Mouse (Mus musculus) forebrain, embryonic 11.5 days (tissue): ENCODE results near the gene Vat1l. TPM values are rescaled to one million over a fixed set of nuclear protein-coding genes. Genes with fewer than 3 reads are reported as not detected.

ENCODE experiments used
- ATAC-seq: fragments of 200-750 bp; cut with Nextera tagmentation; replicated peaks from 2 replicates; pipeline ENCODE4 v1.8.0; 2017; ENCODE audit warnings: moderate TSS enrichment; ENCODE audit not compliant: low FRiP score
- DNase-seq: peaks from one replicate; pipeline ENCODE4 v3.0.0-alpha.2; 2017; ENCODE audit warnings: low spot score
- H3K27ac ChIP-seq: fragments of 300-500 bp; sonication (generic); 2 replicates; pipeline ENCODE4 v1.5.1; 2014; ENCODE audit warnings: low read depth, low read length
- H3K27me3 ChIP-seq: fragments of 300-500 bp; sonication (generic); 2 replicates; pipeline ENCODE4 v1.6.1; 2014; ENCODE audit warnings: mild to moderate bottlenecking, low read length, mixed read lengths; ENCODE audit not compliant: control insufficient read depth, insufficient read depth
- H3K36me3 ChIP-seq: fragments of 300-500 bp; sonication (generic); 2 replicates; pipeline ENCODE4 v1.6.1; 2014; ENCODE audit warnings: mild to moderate bottlenecking, low read length, moderate library complexity, mixed read lengths; ENCODE audit not compliant: control insufficient read depth, insufficient read depth
- H3K4me1 ChIP-seq: fragments of 300-500 bp; sonication (generic); replicated peaks from 2 replicates; pipeline ENCODE4 v1.6.1; 2014; ENCODE audit warnings: low read length, mixed read lengths; ENCODE audit not compliant: control insufficient read depth, insufficient read depth
- H3K4me2 ChIP-seq: fragments of 300-500 bp; sonication (generic); 2 replicates; pipeline ENCODE4 v1.6.1; 2014; ENCODE audit warnings: low read depth, mild to moderate bottlenecking, low read length, moderate library complexity, mixed read lengths; ENCODE audit not compliant: severe bottlenecking
- H3K4me3 ChIP-seq: fragments of 300-500 bp; sonication (generic); 2 replicates; pipeline ENCODE4 v1.5.1; 2014; ENCODE audit warnings: low read depth, low read length
- H3K9ac ChIP-seq: fragments of 300-500 bp; sonication (generic); 2 replicates; pipeline ENCODE4 v1.6.1; 2014; ENCODE audit warnings: low read length
- H3K9me3 ChIP-seq: fragments of 300-500 bp; sonication (generic); 2 replicates; pipeline ENCODE4 v1.6.1; 2016; ENCODE audit warnings: low read length, mixed read lengths; ENCODE audit not compliant: control insufficient read depth
- WGBS: fragments of 180-500 bp; shearing (Covaris S2); extraction: QIAGEN DNeasy Blood & Tissue Kit; methylation state at CpG from one replicate; pipeline ENCODE4 v1.1.7; 2014; 5-methylcytosine and 5-hydroxymethylcytosine counted together
- polyA plus RNA-seq: library from polyadenylated mRNA; unstranded; fragments of >200 nt; fragmentation: Nextera tagmentation; extraction: Ambion mirVana; gene quantifications from 2 replicates; pipeline ENCODE4 v1.2.1, GENCODE M21; 2014

The Vat1l gene
- polyA plus RNA-seq, 1 experiment from 2014 or later = 9.6 TPM

GRCm38 (mm10) chr8:114262331-114262730 is 56.9 kb downstream of the Vat1l start:
- no peak for ATAC-seq
- DNase-seq = no peak

GRCm38 (mm10) chr8:114274558-114274957 is 69.1 kb downstream of the Vat1l start:
- H3K36me3 ChIP-seq = no peaks in the 10 kb centered on the region
- H3K9ac ChIP-seq = no peak overlapping the region
- ATAC-seq (no peak), DNase-seq (no peak)
- H3K27me3 ChIP-seq = no peaks in the 10 kb centered on the region
- no peaks in the 10 kb centered on the region for H3K9me3 ChIP-seq
- WGBS = 87% methylated on average over 8 of the region's 8 CpGs
- H3K4me1 ChIP-seq = no peaks in the 10 kb centered on the region
- no peak overlapping the region for H3K4me2 ChIP-seq
- no peak overlapping the region for H3K4me3 ChIP-seq
- no peak overlapping the region for H3K27ac ChIP-seq

More at GRCm38 (mm10) chr8:114262331-114262730, 56.9 kb downstream of the Vat1l start:
- Histone ChIP-seq H3K27ac (no peak overlapping the region), H3K9ac (no peak overlapping the region), H3K27me3 (no peaks in the 10 kb centered on the region), H3K36me3 (no peaks in the 10 kb centered on the region), H3K9me3 (no peaks in the 10 kb centered on the region), H3K4me2 (no peak overlapping the region), H3K4me1 (no peaks in the 10 kb centered on the region), H3K4me3 (no peak overlapping the region)
- 81% methylated on average over 2 of the region's 2 CpGs for WGBS

GRCm38 (mm10) chr8:114281101-114281500 is 75.7 kb downstream of the Vat1l start:
- WGBS = 88% methylated on average over 1 of the region's 1 CpGs
- Histone ChIP-seq H3K27me3 (no peaks in the 10 kb centered on the region), H3K4me2 (no peak overlapping the region), H3K4me1 (no peaks in the 10 kb centered on the region), H3K9me3 (no peaks in the 10 kb centered on the region), H3K36me3 (no peaks in the 10 kb centered on the region), H3K9ac (no peak overlapping the region), H3K27ac (no peak overlapping the region), H3K4me3 (no peak overlapping the region)
- DNase-seq (no peak), ATAC-seq (no peak)

- no peaks in the 10 kb centered on the region for H3K9me3 ChIP-seq
- ATAC-seq = peak; percentile 73
- H3K36me3 ChIP-seq = no peaks in the 10 kb centered on the region
- H3K4me1 ChIP-seq = peaks cover 2% of the 10 kb centered on the region; the same call in 1 of the 2 replicates
- H3K4me2 ChIP-seq = no peak overlapping the region
- no peaks in the 10 kb centered on the region for H3K27me3 ChIP-seq
- H3K27ac ChIP-seq = peak overlapping the region; percentile 48; the same call in 1 of the 2 replicates
- H3K4me3 ChIP-seq = no peak overlapping the region
- no peak overlapping the region for H3K9ac ChIP-seq
- no peak for DNase-seq
- WGBS = 55% methylated on average over 11 of the region's 11 CpGs
These were observed 89.7 kb downstream of the Vat1l start for GRCm38 (mm10) chr8:114294889-114295748.

- Histone ChIP-seq H3K27ac (no peak overlapping the region; the same call in 1 of the 2 replicates), H3K4me2 (no peak overlapping the region), H3K9ac (no peak overlapping the region), H3K4me1 (peaks cover 2% of the 10 kb centered on the region; the same call in 1 of the 2 replicates), H3K9me3 (no peaks in the 10 kb centered on the region), H3K36me3 (no peaks in the 10 kb centered on the region), H3K4me3 (no peak overlapping the region), H3K27me3 (no peaks in the 10 kb centered on the region)
- no peak for DNase-seq
- WGBS = 69% methylated on average over 3 of the region's 3 CpGs
- ATAC-seq = no peak
These were observed 90.3 kb downstream of the Vat1l start for GRCm38 (mm10) chr8:114295749-114296067.

GRCm38 (mm10) chr8:114298253-114298652 is 92.8 kb downstream of the Vat1l start:
- DNase-seq = no peak
- H3K4me2 ChIP-seq = no peak overlapping the region
- no peak overlapping the region for H3K4me3 ChIP-seq
- H3K4me1 ChIP-seq = peaks cover 2% of the 10 kb centered on the region; the same call in 1 of the 2 replicates
- no peak overlapping the region for H3K9ac ChIP-seq
- no peak for ATAC-seq
- H3K36me3 ChIP-seq = no peaks in the 10 kb centered on the region
- H3K9me3 ChIP-seq = no peaks in the 10 kb centered on the region
- 47% methylated on average over 2 of the region's 2 CpGs for WGBS
- H3K27ac ChIP-seq = no peak overlapping the region
- H3K27me3 ChIP-seq = no peaks in the 10 kb centered on the region

GRCm38 (mm10) chr8:114300072-114300471 is 94.7 kb downstream of the Vat1l start:
- Histone ChIP-seq H3K4me1 (peaks cover 2% of the 10 kb centered on the region; the same call in 1 of the 2 replicates), H3K9ac (no peak overlapping the region), H3K36me3 (no peaks in the 10 kb centered on the region), H3K9me3 (no peaks in the 10 kb centered on the region), H3K4me2 (no peak overlapping the region), H3K4me3 (no peak overlapping the region), H3K27ac (no peak overlapping the region), H3K27me3 (no peaks in the 10 kb centered on the region)
- DNase-seq (no peak), ATAC-seq (no peak)
- WGBS = 68% methylated on average over 7 of the region's 7 CpGs

GRCm38 (mm10) chr8:114306296-114306695 is 100.9 kb downstream of the Vat1l start:
- 87% methylated on average over 5 of the region's 5 CpGs for WGBS

More at GRCm38 (mm10) chr8:114306296-114306695, 100.9 kb downstream of the Vat1l start:
- ATAC-seq (no peak), DNase-seq (no peak)
- no peak overlapping the region for H3K27ac ChIP-seq
- H3K9me3 ChIP-seq = no peaks in the 10 kb centered on the region
- H3K27me3 ChIP-seq = no peaks in the 10 kb centered on the region
- no peaks in the 10 kb centered on the region for H3K36me3 ChIP-seq
- H3K9ac ChIP-seq = no peak overlapping the region
- H3K4me1 ChIP-seq = no peaks in the 10 kb centered on the region
- H3K4me3 ChIP-seq = no peak overlapping the region
- no peak overlapping the region for H3K4me2 ChIP-seq
